Mouse (Mus musculus) frontal cortex, adult 2 months (tissue): ENCODE results near the gene Sirt6. TPM values are rescaled to one million over a fixed set of nuclear protein-coding genes. Genes with fewer than 3 reads are reported as not detected.

ENCODE experiments used
- DNase-seq, 2 experiments: peaks; one replicate each; pipeline ENCODE4 v3.0.0; 2022; ENCODE audit warnings: low spot score in 1 of 2; ENCODE audit errors: extremely low spot score in 1 of 2
- polyA plus RNA-seq: library from polyadenylated mRNA; depleted of rRNA; stranded (reverse); fragments of >200 nt; gene quantifications from 2 replicates; pipeline ENCODE4 v1.2.3, GENCODE M21; 2012; rRNA removed

Sirt6 gene
- polyA plus RNA-seq, 1 experiment: 33.9 TPM

DNA sequence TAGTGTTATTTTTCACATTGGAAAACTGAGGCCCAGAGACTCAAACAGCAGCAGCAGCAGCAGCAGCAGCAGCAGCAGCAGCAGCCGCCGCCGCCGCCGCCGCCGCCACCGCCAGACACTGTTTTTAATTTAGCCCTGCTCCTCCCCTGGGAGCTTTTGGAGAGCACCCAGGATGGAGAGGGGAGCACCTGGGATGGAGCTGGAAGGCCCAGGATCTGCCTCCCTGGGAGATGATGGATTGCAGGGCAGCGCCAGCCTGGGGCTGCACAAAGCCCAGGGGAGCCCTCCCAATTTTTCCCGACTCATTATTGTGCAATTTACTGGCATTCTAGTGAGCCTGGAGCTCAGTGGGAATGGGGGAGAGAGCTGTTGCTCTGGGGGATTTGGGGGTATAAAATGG lies 31.0 kb downstream of the Sirt6 start:
- no peak for DNase-seq

DNA sequence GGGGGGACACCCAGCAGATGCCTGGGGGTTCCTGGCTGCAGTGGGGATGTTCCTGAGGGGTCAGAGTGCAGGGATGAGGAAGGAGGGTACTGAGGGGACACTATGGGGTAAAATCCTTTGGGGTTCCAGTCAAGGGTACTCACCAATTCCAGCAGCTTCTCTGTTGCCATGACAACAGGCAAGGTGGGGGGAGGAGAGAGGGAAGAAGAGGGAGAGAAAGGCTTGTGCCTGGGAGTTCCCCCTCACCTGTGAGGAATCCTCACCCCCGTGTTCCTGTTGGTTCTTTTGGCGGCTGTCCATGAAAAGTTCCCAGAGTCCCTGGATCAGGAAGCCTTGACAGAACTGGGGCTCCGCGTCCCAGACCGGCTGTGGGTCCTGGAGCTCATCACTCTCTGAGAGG lies 32.0 kb downstream of the Sirt6 start:
- DNase-seq: no peak

DNA sequence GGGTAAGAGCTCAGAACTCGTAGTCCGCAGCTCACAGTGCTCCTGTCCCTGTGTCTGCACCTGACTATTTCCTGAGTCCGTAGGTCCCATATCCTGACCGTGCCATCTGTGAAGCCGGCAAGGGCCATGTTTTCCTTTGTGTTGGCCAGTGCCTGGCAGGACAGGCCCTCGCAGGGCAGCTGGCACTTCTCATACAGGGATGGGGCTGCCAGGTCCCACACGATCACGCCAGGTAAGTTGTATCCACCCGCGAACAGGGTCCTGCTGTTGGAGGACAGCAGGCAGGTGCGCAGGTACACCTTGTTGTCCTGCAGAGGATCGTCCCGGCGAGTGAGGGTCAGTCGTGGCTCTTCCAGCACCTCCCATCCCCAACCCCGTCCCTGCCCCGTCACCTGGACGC lies 33.7 kb downstream of the Sirt6 start:
- no peak for DNase-seq

- no peak for DNase-seq
These were observed 34.4 kb downstream of the Sirt6 start for GRCm38 (mm10) chr10:81593223-81593622.

GRCm38 (mm10) chr10:81592631-81593030 lies 35.0 kb downstream of the Sirt6 start:
- no peak for DNase-seq

GRCm38 (mm10) chr10:81591846-81592245 lies 35.8 kb downstream of the Sirt6 start:
- no peak for DNase-seq

DNA sequence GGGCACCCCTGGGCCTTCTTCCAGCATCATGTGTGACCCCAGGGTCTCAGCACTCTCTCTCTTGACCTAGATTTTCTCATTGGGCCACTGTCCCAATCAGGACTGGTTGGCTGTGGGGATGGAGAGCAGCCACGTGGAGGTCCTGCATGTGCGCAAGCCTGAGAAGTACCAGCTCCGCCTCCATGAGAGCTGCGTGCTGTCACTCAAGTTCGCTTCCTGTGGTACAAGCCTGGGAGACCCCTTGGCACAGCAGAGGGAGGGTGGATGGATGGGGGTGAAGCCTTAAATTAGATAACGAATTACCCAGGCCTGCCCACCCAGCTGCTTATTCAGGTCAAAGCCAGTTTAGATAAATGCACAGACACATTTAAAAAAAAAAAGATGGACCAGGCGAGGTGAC lies 38.9 kb downstream of the Sirt6 start:
- DNase-seq: no peak

DNA sequence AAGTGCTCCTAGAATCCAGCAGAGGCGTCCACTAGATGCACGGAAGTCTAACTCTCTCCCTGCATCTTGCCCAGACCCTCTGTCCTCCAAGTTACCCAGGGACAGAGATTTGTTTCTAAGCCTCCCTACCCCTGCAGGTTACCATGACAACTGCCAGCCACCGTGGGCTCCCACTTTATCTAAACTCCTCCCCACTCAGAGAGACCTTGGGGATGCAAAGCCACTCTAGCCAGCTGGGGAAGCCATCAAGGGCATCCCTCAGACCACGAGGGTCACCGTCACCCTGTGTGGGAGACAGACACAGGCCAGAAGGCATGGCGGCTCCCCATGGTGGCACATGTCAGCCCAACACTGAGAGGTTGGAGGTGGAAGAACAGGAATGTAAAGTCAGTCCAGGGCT lies 44.2 kb downstream of the Sirt6 start:
- DNase-seq: no peak

DNA sequence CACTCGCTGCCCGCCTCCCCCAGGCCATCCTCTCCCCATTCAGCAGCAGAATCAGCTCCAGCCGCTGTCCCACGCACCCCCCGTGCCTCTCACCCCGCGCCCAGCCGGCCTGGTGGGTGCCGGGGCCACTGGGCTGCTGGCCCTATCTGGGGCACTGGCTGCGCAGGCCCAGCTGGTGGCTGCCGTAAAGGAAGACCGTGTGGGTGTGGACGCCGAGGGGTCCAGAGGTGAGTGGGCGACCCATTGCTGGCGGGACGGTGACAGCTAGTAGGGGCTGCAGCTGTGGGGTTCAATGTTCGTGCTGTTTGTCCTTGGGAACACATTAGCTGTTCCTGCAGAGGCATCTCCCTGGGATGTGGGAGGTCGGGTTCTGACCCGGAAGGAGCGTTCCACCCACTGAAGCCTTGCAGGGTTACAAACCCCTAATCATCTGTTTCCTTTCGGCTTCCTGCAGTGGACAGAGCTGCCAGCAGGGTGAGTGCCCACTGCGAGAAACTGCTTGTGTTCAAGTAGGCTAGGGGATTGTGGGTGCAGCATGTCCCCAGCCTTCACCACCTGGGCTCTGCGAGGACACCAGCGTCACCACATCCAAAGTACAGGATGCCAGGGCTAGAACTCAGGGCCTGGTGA lies 47.0 kb downstream of the Sirt6 start:
- DNase-seq: no peak

- DNase-seq: no peak
These were observed 47.6 kb downstream of the Sirt6 start for GRCm38 (mm10) chr10:81579967-81580366.

- no peak for DNase-seq
These were observed 51.9 kb downstream of the Sirt6 start for GRCm38 (mm10) chr10:81575695-81576094.

GRCm38 (mm10) chr10:81575208-81575631 lies 52.4 kb downstream of the Sirt6 start:
- DNase-seq: no peak

GRCm38 (mm10) chr10:81574081-81575056 lies 53.2 kb downstream of the Sirt6 start, which contains the start of gene Tle2:
Tle2 (plus strand) TSS chr10:81574561.
- DNase-seq: no peak

DNA sequence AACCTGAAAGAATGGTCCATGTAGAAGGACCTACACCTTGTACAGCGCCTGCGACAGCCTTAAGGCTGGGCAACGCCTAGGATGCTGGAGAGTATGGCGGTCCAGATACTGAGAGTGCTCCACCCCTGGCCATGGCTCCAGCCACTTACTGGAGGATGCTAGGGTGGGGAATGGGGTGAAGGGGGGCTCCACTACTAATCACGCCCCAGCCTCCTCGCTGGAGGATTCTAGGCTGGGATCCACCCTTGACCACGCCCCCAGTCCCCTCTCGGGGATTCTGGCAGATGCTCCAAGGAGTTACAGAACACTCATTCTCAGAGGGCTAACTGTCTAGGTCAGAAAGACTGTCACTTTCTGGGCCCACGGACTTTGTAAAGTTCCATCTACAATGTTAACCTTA lies 54.6 kb downstream of the Sirt6 start:
- DNase-seq: no peak

- DNase-seq: no peak
These were observed 55.4 kb downstream of the Sirt6 start for GRCm38 (mm10) chr10:81572133-81572671.

Other genes with a start within 250 kb of the Sirt6 start
- 66.9 and 71.6 TPM in 2 replicates for gene Fzr1, start 249.3 kb downstream of the Sirt6 start, polyA plus RNA-seq
- 92.2 and 105 TPM in 2 replicates for gene Dohh, start 243.4 kb downstream of the Sirt6 start, polyA plus RNA-seq
- 6.9 and 8.9 TPM in 2 replicates for gene Gm48551, start 243.3 kb downstream of the Sirt6 start, polyA plus RNA-seq
- 7.4 and 10.1 TPM in 2 replicates for gene Gm48552, start 238.8 kb downstream of the Sirt6 start, polyA plus RNA-seq
- 3.6 and 4.5 TPM in 2 replicates for gene Smim24, start 234.7 kb downstream of the Sirt6 start, polyA plus RNA-seq
- gene Nfic, start 172.2 kb downstream of the Sirt6 start, polyA plus RNA-seq: 39.6 and 47.7 TPM in 2 replicates
- gene Celf5, start 145.1 kb downstream of the Sirt6 start, polyA plus RNA-seq: 345 and 388 TPM in 2 replicates
- 120 and 134 TPM in 2 replicates for gene Ncln, start 131.4 kb downstream of the Sirt6 start, polyA plus RNA-seq
- gene S1pr4, start 127.7 kb downstream of the Sirt6 start, polyA plus RNA-seq: 0.94 and 1.1 TPM in 2 replicates
- 2.9 and 3.7 TPM in 2 replicates for gene Gna15, start 103.6 kb downstream of the Sirt6 start, polyA plus RNA-seq
- 147 and 150 TPM in 2 replicates for gene Gna11, start 82.6 kb downstream of the Sirt6 start, polyA plus RNA-seq
- 867 and 972 TPM in 2 replicates for gene Aes, start 68.3 kb downstream of the Sirt6 start, polyA plus RNA-seq
- 120 and 136 TPM in 2 replicates for gene Tle2, start 53.2 kb downstream of the Sirt6 start, polyA plus RNA-seq
- gene Tle6, start 26.7 kb downstream of the Sirt6 start, polyA plus RNA-seq: 12.8 and 17.4 TPM in 2 replicates
- gene BC025920, start 21.5 kb downstream of the Sirt6 start, polyA plus RNA-seq: 4.1 and 5.2 TPM in 2 replicates
- gene Ankrd24, start 743 bp upstream of the Sirt6 start, polyA plus RNA-seq: 106 and 108 TPM in 2 replicates
- gene Gm10778, start 21.3 kb upstream of the Sirt6 start, polyA plus RNA-seq: 2.9 and 3.3 TPM in 2 replicates
- 6.4 and 6.5 TPM in 2 replicates for gene Zfp433, start 77.0 kb upstream of the Sirt6 start, polyA plus RNA-seq
- gene Gm3055, start 143.4 kb upstream of the Sirt6 start, polyA plus RNA-seq: 6.4 and 8.2 TPM in 2 replicates
- gene Gm4767, start 184.4 kb upstream of the Sirt6 start, polyA plus RNA-seq: 0.36 and 0.72 TPM in 2 replicates
- 3.4 and 5.0 TPM in 2 replicates for gene Gm32687, start 236.1 kb upstream of the Sirt6 start, polyA plus RNA-seq